Mouse (Mus musculus): Measurements from ENCODE around the gene Gp6. TPM values are rescaled to one million over a fixed set of nuclear protein-coding genes. Genes with fewer than 3 reads are reported as not detected.
"Not testable (repeated sequence)": the region's sequence is repeated elsewhere in the genome, so short reads cannot be mapped to it uniquely, and the experiment has no call there.

Gp6 gene
- polyA plus RNA-seq (2016; fragmentation: Nextera tagmentation; extraction: Ambion mirVana) = 0.21 and 0.25 TPM in 2 replicates

DNA sequence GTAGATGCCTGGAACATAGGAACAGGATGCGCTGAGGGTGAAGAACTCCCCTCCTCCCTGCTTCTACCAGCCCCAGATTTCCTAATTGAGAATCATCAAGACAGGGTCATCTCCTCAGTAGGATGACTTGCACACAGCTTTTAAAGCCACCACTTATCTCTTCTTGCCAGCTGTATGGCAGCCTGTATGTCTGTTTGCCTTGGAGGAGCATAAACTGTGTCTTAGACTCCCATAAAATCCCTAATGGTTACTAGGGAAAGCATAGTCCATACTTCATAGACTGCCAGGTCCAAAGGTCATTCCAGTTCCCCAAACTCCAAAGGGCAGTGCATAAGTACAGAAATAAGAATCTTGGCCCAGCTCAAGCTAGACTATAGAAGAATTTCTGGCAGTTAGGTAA is at the start of gene Gp6:
Gene Gp6, minus strand, starts transcription at position 15 of the 400 bp plus-strand sequence.
- Histone ChIP-seq H3K9me3 (replicated peaks) (0 out of 2 replicates have a peak, but pooled peaks cover 5% of the 10 kb centered on the region), H3K27me3 (ENCODE audit: low read depth, poor library complexity, severe bottlenecking) (no peaks in the 10 kb centered on the region), H3K27ac (replicated peaks) (no peak within 1 kb of the TSS), H3K4me1 (no peaks in the 10 kb centered on the region), H3K4me3 (no peak within 1 kb of the TSS), H3K36me3 (no peaks in the 10 kb centered on the region)
- DNase-seq (ENCODE audit: low spot score) = no peak
- WGBS = 77% methylated on average over 1 of the region's 1 CpGs

DNA sequence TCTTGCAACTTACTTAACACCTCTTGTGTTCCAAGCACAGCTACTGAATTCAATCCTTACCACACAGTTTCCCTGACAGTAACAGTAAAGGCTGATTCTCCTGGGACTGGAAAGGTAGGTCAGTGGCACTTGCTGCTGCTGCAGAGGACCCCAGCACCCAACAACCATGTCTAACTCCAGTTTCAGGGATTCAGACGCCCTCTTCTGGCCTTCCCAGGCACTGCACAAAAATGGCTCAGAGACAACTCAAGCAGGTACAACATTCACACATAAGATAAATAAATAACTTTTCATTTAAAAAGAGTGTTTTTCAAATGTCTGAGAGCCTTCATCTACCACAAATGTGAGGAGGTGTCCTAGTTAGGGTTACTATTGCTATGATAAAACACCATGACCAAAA is 49.6 kb upstream of the Gp6 start:
- WGBS = 2% methylated on average over 1 of the region's 1 CpGs
- no peak overlapping the region for H3K4me3 ChIP-seq

DNA sequence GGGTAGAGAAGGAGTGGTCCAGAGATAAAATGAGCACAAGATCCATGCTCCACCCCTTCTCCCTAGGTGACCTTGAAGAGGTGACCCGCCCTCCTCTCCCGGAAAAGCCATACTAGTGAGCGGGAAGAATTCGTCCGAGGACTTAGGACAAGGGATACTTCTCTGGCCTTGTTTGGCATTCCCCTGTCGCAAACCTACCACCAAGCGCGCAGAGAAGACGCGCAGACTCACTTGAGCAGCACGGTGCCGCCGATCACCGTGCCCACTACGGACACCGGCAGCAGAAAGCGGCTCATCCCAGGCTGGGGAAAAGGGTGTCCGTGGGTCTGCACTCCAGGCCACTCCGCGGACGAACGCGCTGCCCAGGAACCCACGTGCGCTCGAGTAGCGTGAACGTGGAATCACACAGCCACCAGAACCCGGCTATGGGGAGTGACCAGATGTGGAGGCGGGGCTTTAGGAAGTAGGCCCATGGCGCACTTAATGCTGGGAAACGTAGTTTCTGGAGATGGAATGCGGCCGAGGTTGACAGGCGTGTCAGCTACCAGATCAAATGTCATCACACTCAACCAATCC is 47.8 kb upstream of the Gp6 start, which contains the start of gene Rdh13:
Gene Rdh13, minus strand, starts transcription at position 434 of the 576 bp plus-strand sequence.
- Histone ChIP-seq H3K36me3 (peaks cover 40% of the 10 kb centered on the region), H3K4me3 (peak within 1 kb of the TSS; percentile 76), H3K27ac (replicated peaks) (peak within 1 kb of the TSS; percentile 86), H3K27me3 (ENCODE audit: low read depth, poor library complexity, severe bottlenecking) (no peaks in the 10 kb centered on the region), H3K9me3 (replicated peaks) (no peaks in the 10 kb centered on the region), H3K4me1 (peaks cover 11% of the 10 kb centered on the region)
- DNase-seq (ENCODE audit: low spot score) = peak; percentile 89
- 0% methylated on average over 35 of the region's 35 CpGs for WGBS

More for the DNA sequence above, 49.6 kb upstream of the Gp6 start:
- Histone ChIP-seq H3K27ac (replicated peaks) (no peak overlapping the region), H3K36me3 (peaks cover 22% of the 10 kb centered on the region), H3K27me3 (ENCODE audit: low read depth, poor library complexity, severe bottlenecking) (no peaks in the 10 kb centered on the region), H3K9me3 (replicated peaks) (no peaks in the 10 kb centered on the region), H3K4me1 (peaks cover 11% of the 10 kb centered on the region)
- DNase-seq (ENCODE audit: low spot score) = no peak

DNA sequence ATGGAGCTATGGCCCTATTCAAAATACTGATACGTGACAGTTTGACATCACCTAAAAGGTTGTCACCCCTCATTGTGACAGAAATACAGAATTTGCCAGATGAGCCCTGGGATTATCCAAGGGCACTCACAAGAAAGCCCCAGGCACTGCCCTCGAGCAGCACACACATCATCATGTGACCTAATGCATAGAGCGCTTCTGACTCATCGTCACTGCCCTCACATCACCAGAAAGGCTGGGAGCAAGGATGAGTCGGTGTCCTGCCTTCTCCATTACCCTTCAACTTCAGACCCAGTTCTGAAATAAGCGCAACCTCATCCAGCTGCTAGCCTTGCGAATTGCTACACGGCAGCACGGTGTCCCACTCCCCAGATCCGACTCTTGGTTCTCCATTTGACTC is 43.0 kb upstream of the Gp6 start:
- H3K27me3 ChIP-seq (ENCODE audit: low read depth, poor library complexity, severe bottlenecking) = no peaks in the 10 kb centered on the region

DNA sequence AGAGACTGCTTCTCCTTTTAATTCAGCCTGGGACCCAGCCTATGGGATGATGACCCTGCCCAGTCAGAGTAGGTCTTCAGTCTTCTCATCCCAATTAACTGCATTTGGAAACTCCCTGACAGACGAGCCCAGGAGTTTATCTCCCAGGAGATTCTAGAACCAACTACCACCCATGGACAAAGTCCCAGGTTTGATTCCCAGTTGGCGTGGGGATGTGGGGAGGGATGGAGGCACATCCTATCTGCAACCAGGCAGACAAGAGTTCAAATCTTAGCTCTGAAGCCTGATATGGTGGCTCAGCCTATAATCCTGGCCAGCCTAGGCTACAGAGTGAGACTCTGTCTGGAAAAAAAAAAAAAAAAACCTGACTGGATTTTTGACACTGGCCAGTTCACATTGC is 40.2 kb upstream of the Gp6 start:
- Histone ChIP-seq H3K4me1 (no peaks in the 10 kb centered on the region), H3K27me3 (ENCODE audit: low read depth, poor library complexity, severe bottlenecking) (no peaks in the 10 kb centered on the region), H3K4me3 (no peak overlapping the region), H3K27ac (replicated peaks) (no peak overlapping the region), H3K36me3 (peaks cover 90% of the 10 kb centered on the region), H3K9me3 (replicated peaks) (no peaks in the 10 kb centered on the region)
- no peak for DNase-seq (ENCODE audit: low spot score)
- WGBS = 86% methylated on average over 2 of the region's 2 CpGs

More for the DNA sequence above, 43.0 kb upstream of the Gp6 start:
- no peak for DNase-seq (ENCODE audit: low spot score)
- 93% methylated on average over 10 of the region's 10 CpGs for WGBS
- peaks cover 78% of the 10 kb centered on the region for H3K36me3 ChIP-seq
- no peak overlapping the region for H3K27ac ChIP-seq (replicated peaks)
- no peak overlapping the region for H3K4me3 ChIP-seq
- peaks cover 11% of the 10 kb centered on the region for H3K4me1 ChIP-seq
- H3K9me3 ChIP-seq (replicated peaks) = no peaks in the 10 kb centered on the region

DNA sequence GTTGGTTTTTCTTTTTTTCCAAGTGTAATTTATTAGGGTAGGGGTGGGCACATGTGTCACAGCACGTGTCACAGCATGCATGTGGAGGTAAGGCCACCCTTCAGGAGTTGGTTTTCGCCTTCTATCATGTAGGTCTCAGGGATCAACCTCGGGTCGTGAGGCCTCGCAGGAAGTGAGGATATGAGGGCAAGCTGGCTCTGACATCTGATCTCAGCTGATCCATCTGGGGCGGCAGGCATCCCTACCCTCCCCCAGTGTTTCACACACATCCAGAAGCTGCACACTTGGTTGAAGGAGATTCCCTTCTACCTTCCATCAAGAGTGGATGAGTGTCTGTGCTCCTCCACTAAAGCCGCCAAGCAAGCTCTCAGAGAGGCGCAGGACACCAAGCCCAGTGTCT is 34.5 kb upstream of the Gp6 start:
- no peaks in the 10 kb centered on the region for H3K27me3 ChIP-seq (ENCODE audit: low read depth, poor library complexity, severe bottlenecking)
- 0 out of 2 replicates have a peak, but pooled peaks cover 4% of the 10 kb centered on the region for H3K9me3 ChIP-seq (replicated peaks)
- 89% methylated on average over 8 of the region's 8 CpGs for WGBS
- H3K36me3 ChIP-seq = peaks cover 96% of the 10 kb centered on the region
- no peak overlapping the region for H3K27ac ChIP-seq (replicated peaks)
- H3K4me3 ChIP-seq = no peak overlapping the region
- no peak for DNase-seq (ENCODE audit: low spot score)
- H3K4me1 ChIP-seq = no peaks in the 10 kb centered on the region

DNA sequence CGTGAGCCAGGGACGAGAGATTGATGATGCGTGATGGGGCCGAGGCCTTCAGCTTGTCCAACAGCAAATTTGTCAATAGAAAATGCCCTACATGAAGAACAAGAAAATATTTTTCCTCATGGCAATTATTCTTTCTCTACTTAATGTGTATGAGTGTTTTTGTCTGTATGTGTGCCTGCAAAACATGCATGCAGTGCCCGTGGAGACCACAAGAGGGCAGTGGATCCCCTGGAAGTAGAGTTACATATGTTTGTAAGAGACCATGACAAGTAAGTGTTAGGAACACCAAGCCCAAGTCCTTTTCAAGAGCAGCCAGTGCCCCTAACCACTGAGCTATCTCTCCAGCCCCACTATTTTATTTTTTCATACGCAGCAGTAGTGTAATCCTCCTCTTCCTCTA is 34.0 kb upstream of the Gp6 start:
- Histone ChIP-seq H3K27ac (replicated peaks) (no peak overlapping the region), H3K36me3 (peaks cover 95% of the 10 kb centered on the region), H3K9me3 (replicated peaks) (0 out of 2 replicates have a peak, but pooled peaks cover 4% of the 10 kb centered on the region), H3K4me3 (no peak overlapping the region), H3K4me1 (no peaks in the 10 kb centered on the region), H3K27me3 (ENCODE audit: low read depth, poor library complexity, severe bottlenecking) (no peaks in the 10 kb centered on the region)
- DNase-seq (ENCODE audit: low spot score) = peak; percentile 76
- 81% methylated on average over 6 of the region's 6 CpGs for WGBS

DNA sequence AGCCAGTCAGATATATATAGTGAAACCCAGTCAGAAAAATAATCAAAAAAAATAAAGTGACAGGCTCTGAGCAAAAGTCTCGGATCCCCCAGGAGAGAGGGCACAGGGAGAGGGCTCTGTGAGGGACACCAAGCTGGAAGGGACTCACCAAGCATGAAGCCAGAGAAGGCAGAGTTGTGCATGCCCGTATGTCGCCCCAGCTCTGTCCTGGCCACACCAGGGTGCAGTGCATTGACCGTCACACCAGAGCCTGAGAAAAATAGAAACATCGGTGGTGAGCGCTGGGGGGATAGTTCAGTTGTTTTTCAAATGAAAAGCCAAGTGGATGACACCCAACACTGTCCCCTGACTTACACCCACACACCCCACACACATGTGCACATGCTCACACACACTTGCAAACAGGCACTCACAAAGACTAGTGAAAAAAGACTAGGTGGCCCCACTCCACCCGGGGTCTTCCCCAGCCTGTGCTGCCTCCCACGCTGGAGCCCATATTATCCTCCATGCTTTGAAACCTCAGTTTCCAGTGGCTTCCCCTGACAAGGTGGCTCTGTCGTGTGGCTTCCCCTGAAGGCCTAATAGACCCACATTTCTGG is 32.8 kb upstream of the Gp6 start:
- DNase-seq (ENCODE audit: low spot score) = no peak
- no peaks in the 10 kb centered on the region for H3K4me1 ChIP-seq
- WGBS = 96% methylated on average over 9 of the region's 9 CpGs
- H3K9me3 ChIP-seq (replicated peaks) = 0 out of 2 replicates have a peak, but pooled peaks cover 4% of the 10 kb centered on the region
- H3K4me3 ChIP-seq = no peak overlapping the region
- no peaks in the 10 kb centered on the region for H3K27me3 ChIP-seq (ENCODE audit: low read depth, poor library complexity, severe bottlenecking)
- H3K27ac ChIP-seq (replicated peaks) = no peak overlapping the region
- H3K36me3 ChIP-seq = peaks cover 95% of the 10 kb centered on the region

DNA sequence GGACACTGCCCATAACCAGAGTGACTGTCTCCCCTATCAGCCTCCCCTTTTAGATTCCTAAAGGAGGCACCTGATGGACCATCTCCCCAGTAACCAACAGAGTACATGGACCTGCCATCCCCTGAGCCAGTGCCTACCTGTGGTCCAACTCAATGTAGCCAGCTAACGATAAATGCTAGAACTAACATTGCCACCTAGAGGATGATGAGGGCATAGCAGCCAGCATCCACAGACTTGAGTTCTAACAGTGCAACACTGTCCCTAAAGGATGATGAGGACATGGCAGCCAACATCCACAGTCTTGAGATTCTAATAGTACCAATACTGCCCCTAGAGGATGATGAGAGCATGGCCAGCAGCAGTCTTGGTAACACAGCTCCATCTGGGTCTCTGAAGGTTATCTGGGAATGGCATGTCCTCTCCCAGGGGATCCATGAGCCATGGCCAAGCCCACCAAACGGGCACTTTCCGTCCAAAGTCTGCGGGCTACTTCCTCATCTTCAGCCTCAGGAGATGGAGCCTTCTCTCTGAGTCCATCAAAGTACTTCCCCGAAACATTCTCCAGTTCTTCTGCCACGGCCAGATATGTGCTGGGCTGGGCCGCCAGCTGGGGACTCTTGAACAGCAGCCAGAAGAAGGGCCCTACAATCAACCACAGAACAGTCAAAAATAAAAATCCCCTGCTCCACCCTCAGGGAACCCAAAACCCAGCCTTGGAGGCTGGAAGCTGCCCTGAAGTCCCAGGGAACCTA is 29.8 kb upstream of the Gp6 start:
- peak; percentile 81 for DNase-seq (ENCODE audit: low spot score)
- Histone ChIP-seq H3K9me3 (replicated peaks) (0 out of 2 replicates have a peak, but pooled peaks cover 3% of the 10 kb centered on the region), H3K4me1 (no peaks in the 10 kb centered on the region), H3K27ac (replicated peaks) (no peak overlapping the region), H3K4me3 (no peak overlapping the region), H3K36me3 (peaks cover 80% of the 10 kb centered on the region), H3K27me3 (ENCODE audit: low read depth, poor library complexity, severe bottlenecking) (no peaks in the 10 kb centered on the region)
- 77% methylated on average over 7 of the region's 7 CpGs for WGBS

DNA sequence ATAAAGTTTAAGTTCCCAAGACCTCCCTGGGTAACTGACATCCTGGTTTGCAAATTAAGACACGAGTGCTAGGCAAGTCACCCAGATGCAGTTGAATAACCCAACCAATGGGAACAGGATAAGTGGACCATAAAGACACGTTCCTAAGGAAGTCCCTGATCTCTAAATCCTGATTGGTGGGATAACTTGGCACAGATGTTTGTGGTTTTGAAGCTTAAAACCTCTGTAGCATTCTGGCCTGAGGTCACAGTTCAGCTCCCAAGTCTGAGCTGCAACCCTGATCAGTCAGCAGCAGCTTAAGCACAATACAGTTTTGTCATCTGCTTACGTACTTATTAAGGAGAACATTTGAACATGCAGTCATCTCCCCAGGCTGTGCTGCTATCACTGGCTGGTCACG is 22.7 kb upstream of the Gp6 start:
- H3K27me3 ChIP-seq (ENCODE audit: low read depth, poor library complexity, severe bottlenecking) = no peaks in the 10 kb centered on the region
- DNase-seq (ENCODE audit: low spot score) = no peak
- no peak overlapping the region for H3K27ac ChIP-seq (replicated peaks)
- H3K36me3 ChIP-seq = peaks cover 13% of the 10 kb centered on the region
- WGBS = 73% methylated on average over 4 of the region's 4 CpGs
- H3K9me3 ChIP-seq (replicated peaks) = no peaks in the 10 kb centered on the region
- no peaks in the 10 kb centered on the region for H3K4me1 ChIP-seq
- no peak overlapping the region for H3K4me3 ChIP-seq

DNA sequence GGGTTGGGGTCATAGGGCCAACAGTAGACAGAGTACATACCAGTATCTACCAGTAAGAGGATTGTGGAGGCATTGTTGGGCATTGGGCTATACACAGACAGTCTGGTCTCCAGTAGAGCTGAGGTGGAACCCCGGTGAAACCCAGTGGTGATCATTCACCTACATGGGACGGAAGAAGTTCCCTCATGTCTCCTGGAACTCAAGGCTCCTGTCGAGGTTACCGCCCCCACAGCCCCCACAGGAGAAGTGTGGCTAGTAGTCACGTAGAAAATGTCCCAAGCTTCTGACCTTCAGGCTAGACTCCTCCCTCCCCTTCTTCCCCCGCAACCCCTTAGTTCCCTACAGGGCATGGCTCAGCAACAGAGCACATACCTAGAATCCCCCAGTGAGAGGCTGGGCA is 22.1 kb upstream of the Gp6 start:
- H3K9me3 ChIP-seq (replicated peaks) = no peaks in the 10 kb centered on the region
- H3K4me3 ChIP-seq = no peak overlapping the region
- no peak overlapping the region for H3K27ac ChIP-seq (replicated peaks)
- no peaks in the 10 kb centered on the region for H3K27me3 ChIP-seq (ENCODE audit: low read depth, poor library complexity, severe bottlenecking)
- no peaks in the 10 kb centered on the region for H3K4me1 ChIP-seq
- 83% methylated on average over 6 of the region's 6 CpGs for WGBS
- no peak for DNase-seq (ENCODE audit: low spot score)
- peaks cover 9% of the 10 kb centered on the region for H3K36me3 ChIP-seq

DNA sequence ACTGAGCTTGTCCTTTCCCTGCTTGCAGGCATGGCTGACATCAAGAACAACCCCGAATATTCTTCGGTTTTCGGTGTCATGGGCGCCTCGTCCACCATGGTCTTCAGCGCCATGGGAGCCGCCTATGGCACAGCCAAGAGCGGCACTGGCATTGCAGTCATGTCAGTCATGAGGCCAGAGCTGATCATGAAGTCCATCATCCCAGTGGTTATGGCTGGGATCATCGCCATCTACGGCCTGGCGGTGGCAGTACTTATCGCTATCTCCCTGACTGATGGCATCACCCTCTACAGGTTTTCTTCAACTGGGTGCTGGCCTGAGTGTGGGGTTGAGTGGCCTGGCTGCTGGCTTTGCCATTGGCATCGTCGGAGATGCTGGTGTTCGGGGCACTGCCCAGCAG is 14.9 kb upstream of the Gp6 start:
- 97% methylated on average over 15 of the region's 15 CpGs for WGBS
- DNase-seq (ENCODE audit: low spot score); H3K27me3 ChIP-seq (ENCODE audit: low read depth, poor library complexity, severe bottlenecking); H3K4me3 ChIP-seq; H3K27ac ChIP-seq (replicated peaks); H3K36me3 ChIP-seq; H3K4me1 ChIP-seq: not testable (repeated sequence)
- peaks cover 13% of the 10 kb centered on the region; the same call in 1 of the 2 replicates for H3K9me3 ChIP-seq (replicated peaks)

DNA sequence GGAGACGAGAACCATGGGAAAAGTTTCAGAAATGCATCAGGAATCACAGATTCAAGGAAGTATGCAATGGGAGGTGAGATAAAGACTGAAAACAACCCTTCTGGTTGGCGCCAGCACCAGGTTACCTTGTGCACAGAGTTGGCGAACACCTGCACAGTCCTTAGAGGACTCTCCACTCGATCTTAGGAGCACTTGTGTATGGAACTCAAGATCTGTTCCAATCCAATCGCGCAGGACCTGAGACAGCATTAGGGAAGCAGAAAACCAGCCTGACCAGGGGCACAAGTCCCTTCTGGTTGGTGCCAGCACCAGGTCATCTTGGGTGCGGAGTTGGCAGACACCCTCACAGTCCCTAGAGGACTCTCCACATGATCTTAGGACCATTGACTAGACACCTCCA is 24.0 kb downstream of the Gp6 start:
- no peak for DNase-seq (ENCODE audit: low spot score)
- 86% methylated on average over 7 of the region's 7 CpGs for WGBS

More for the DNA sequence above, 24.0 kb downstream of the Gp6 start:
- Histone ChIP-seq H3K27ac (replicated peaks) (no peak overlapping the region), H3K4me3 (no peak overlapping the region), H3K27me3 (ENCODE audit: low read depth, poor library complexity, severe bottlenecking) (no peaks in the 10 kb centered on the region), H3K9me3 (replicated peaks) (no peaks in the 10 kb centered on the region), H3K36me3 (no peaks in the 10 kb centered on the region), H3K4me1 (no peaks in the 10 kb centered on the region)
